Mouse (Mus musculus) lung, postnatal 25 days (tissue): Measurements from ENCODE around the gene Otp.

Experiments
- DNase-seq: peaks from one replicate; pipeline ENCODE4 v3.0.0; 2022; ENCODE audit warnings: low spot score

Gene Otp

GRCm38 (mm10) chr13:94875396-94875880 lies at the start of gene Otp:
TSS of gene Otp (plus strand) at chr13:94875602.
- no peak for DNase-seq

- DNase-seq: no peak
Observed at GRCm38 (mm10) chr13:94826389-94826788, 49.0 kb upstream of the Otp start.

- no peak for DNase-seq
Observed at GRCm38 (mm10) chr13:94826986-94827385, 48.4 kb upstream of the Otp start.

GRCm38 (mm10) chr13:94827847-94828246 lies 47.6 kb upstream of the Otp start:
- DNase-seq: no peak

GRCm38 (mm10) chr13:94838047-94838720 lies 37.2 kb upstream of the Otp start:
- DNase-seq: no peak

- DNase-seq: no peak
Observed at GRCm38 (mm10) chr13:94838756-94839337, 36.6 kb upstream of the Otp start.

GRCm38 (mm10) chr13:94843236-94843635 lies 32.2 kb upstream of the Otp start:
- no peak for DNase-seq

DNA sequence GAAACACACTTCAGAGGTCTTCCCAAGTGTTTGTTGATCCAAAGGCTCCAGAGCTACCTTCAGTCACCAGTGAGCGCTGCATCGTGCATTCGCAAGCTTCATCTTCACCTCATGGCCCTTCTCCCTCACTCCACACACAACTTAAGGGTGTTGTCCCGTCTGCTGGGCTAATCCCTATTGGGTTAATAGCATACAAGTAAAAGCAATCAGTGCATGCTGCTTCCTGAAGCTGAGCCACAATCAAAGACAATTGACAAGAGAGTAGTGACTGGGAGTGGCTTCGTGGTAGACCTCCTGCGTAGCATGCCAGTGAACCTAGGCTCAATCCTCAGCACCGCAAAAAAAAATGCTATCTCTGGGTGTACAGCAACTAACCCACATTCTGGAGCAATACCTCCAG lies 27.5 kb upstream of the Otp start:
- DNase-seq: no peak

DNA sequence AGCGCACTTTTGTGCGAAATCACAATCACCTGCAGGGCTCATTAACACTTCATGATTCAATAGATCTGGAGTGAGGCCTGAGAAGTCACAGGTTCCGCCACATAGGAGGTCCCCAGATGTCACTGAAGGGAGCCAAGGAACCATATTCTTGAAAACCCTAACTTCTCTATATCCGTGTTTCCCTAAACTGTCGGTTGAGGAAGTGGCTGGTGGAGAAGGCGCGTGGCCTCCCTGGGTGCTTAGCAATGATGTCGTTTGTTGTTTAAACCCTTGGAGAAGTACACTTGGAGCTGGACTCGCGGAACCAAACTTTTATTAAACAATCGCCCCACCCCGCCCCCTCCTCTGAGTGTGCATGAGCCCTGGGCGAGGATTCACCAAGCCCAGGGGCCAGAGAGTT lies 26.1 kb upstream of the Otp start:
- DNase-seq: no peak

DNA sequence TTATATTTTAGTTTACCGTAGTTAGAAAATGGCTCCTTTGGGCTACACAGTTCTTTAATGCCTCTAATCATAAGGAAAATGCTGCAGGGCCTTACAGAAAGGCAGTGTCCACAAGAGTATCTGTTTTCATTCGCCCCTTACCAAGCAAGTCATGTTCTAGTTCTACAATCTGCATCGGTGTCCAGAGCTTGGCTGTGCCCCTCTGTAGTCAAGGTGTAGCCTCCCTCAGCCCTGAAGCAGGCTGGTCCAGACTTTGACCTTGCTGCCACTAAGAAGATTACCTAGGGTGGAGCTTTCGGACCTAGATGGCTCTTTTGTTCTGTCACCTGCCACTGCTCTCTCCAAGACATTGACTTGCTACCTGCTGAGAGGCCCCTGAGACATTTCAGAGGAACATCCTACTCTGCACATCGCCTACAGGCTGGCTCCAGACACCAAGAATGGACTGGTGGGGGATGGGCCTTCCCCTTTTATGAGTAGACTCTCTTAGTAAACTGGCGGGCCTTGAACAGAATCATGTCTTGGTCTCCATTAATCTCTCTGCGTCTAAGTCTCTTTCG lies 17.3 kb upstream of the Otp start:
- no peak for DNase-seq

- DNase-seq: no peak
Observed at GRCm38 (mm10) chr13:94859256-94859655, 16.1 kb upstream of the Otp start.

DNA sequence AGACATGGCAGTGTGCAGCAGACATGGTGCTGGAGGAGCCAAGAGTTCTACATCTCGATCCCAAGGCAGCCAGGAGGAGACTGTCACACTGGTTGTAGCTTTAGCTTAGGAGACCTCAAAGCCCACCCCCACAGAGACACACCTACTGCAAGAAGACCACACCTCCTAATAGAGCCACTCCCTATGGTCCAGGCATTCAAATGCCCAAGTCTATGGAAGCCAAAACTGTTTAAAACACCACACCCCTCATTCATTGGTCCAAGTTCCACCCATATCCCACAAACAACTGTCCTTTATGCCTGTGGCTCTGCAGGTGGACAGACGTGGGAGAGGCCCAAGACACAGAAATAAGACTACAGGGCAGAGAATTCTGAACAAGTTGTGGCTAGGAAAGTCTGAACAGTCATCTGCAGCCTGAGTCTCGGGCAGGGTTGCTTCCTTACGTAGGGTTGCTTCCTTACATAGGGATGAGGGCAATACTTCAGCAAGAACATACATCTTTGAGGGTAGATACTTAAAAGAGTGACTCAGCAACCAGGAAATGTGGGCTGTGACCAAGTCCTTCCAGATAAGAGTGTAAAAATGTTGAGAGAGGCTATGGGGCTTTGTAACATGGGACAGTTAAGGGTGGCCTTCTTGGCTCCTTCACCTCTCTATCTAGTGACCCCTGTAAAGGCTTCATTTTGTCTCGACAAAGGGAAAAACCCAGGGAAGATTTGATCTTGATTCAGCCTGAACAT lies 12.7 kb upstream of the Otp start:
- no peak for DNase-seq

GRCm38 (mm10) chr13:94866906-94867305 lies 8.5 kb upstream of the Otp start:
- DNase-seq: no peak

DNA sequence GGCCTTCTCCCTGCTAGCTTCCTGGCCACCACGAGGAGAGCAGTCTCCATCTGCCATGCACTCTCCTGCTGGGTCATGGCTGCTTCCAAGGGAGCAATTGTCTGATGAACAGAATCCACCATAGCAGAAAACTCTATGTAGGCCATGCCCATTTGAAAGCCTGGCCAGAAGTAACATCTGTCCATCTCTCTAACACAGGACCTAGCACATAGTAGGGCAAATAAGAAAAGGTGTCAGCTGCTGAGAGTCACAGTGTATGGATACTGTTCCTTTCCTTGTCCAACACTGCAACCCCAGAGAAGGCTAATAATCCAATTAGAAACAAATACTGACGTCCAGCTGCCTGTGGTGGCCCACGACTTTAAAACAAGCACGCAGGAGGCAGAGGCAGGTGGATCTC lies 7.6 kb upstream of the Otp start:
- DNase-seq: no peak

GRCm38 (mm10) chr13:94868478-94868950 lies 6.9 kb upstream of the Otp start:
- no peak for DNase-seq

- DNase-seq: no peak
Observed at GRCm38 (mm10) chr13:94869541-94869940, 5.9 kb upstream of the Otp start.

GRCm38 (mm10) chr13:94870071-94870460 lies 5.3 kb upstream of the Otp start:
- DNase-seq: no peak

- no peak for DNase-seq
Observed at GRCm38 (mm10) chr13:94870461-94871186, 4.8 kb upstream of the Otp start.

- no peak for DNase-seq
Observed at GRCm38 (mm10) chr13:94871806-94872320, 3.5 kb upstream of the Otp start.

DNA sequence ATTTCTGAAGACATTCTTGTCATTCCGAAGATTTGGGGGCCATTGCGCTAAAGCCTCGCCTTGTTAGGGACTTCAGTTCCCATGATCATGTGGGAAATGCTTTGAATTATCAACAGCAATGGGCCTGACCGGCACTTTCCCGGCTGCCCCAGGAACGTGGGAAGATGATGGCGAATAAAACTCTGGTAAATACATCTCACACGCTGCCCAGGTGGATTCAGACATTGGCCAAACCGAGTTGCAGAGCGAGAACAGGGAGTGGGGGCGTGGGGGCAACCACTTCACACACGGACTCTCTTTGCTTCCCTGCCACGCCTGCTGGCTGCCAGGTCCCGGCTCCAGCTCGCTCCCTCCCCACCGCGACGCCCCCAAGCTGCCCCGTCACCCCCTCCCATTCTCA lies 3.0 kb upstream of the Otp start:
- no peak for DNase-seq

DNA sequence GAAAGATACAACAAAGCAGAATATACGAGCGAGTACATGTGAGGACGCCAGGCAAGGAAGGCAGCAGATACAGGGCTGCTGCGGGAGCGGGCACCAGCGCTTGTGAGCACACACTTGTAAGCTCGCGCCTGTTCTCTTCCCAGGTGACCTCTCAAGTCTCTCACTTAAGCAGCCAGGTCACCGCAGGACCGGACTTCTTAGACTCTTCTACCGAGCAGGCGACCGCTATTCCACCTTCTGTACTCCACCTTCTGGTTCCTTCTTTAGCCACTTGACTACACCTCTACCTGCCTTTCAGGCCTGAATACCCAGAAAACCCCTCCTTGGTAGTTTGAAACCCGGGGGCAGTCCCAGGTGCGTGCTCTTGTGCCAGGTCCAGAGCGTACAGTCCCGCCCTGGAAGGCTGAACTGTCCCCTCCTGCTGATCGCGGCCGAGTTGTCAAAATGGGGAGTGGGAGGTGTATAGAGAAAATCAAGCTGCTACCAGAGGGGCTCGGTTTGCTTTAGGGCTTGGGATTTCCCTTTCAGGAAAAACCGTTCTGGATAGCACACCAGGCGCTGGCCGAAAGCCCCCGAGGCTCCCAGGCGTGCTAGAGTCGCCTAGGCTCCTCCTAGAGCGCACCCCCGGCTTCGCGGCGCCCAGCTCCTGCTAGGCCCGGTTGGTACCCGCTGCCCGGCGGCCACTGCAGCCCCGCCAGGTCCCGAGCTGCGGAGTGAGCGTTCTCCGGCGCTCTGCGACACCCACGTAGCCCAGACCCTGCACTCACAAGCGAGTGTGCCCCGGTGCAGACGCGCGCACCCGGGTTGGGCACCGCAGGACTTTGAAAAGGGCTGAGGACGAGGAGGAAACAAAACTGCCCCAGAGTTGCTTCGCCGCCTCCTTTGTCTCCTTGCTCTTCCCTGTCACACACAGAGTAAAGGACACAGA lies 2.0 kb upstream of the Otp start:
- DNase-seq: no peak
